Mouse (Mus musculus) kidney, adult 2 months (tissue): ENCODE measurements around the gene Mat2b. TPM values are rescaled to one million over a fixed set of nuclear protein-coding genes. Genes with fewer than 3 reads are reported as not detected.
A peak's percentile ranks its signal among the peaks of the same experiment; 100 is the strongest.
"Not testable (repeated sequence)": the region's sequence is repeated elsewhere in the genome, so short reads cannot be mapped to it uniquely, and the experiment has no call there.

ENCODE experiments used
- DNase-seq: peaks from one replicate; pipeline ENCODE4 v3.0.0; 2021
- H3K27ac ChIP-seq: fragments of 200-500 bp; 2 replicates; pipeline ENCODE4 v1.5.1; 2012; ENCODE audit warnings: low read depth, low read length, control low read depth, inconsistent platforms; ENCODE audit not compliant: insufficient read depth
- H3K27me3 ChIP-seq: fragments of 200-500 bp; replicated peaks from 2 replicates; pipeline ENCODE4 v1.6.1; 2012; ENCODE audit warnings: mild to moderate bottlenecking, moderate library complexity, low read length, inconsistent platforms; ENCODE audit not compliant: control insufficient read depth, insufficient read depth
- H3K36me3 ChIP-seq: fragments of 200-500 bp; 2 replicates; pipeline ENCODE4 v1.6.1; 2012; ENCODE audit warnings: mild to moderate bottlenecking, moderate library complexity, low read length, inconsistent platforms; ENCODE audit not compliant: control insufficient read depth, insufficient read depth
- H3K4me1 ChIP-seq: fragments of 200-500 bp; 2 replicates; pipeline ENCODE4 v1.6.1; 2011; ENCODE audit warnings: low read length; ENCODE audit not compliant: control insufficient read depth, insufficient read depth
- H3K4me3 ChIP-seq: fragments of 200-500 bp; 2 replicates; pipeline ENCODE4 v1.5.1; 2011; ENCODE audit warnings: mild to moderate bottlenecking, low read depth, low read length, control low read depth; ENCODE audit not compliant: insufficient read depth
- CTCF ChIP-seq: fragments of 200-500 bp; conservative IDR thresholded peaks from 2 replicates; pipeline ENCODE4 v1.5.1; 2011; ENCODE audit warnings: low read depth, mild to moderate bottlenecking, control low read depth, low read length, moderate library complexity, mixed read lengths; ENCODE audit not compliant: insufficient read depth, insufficient read length
- POLR2A ChIP-seq: fragments of 200-500 bp; IDR thresholded peaks from one replicate; pipeline ENCODE4 v1.6.1; 2011; ENCODE audit warnings: low read depth, low read length, control low read depth
- WGBS: fragments of 180-500 bp; shearing (Covaris S2); methylation state at CpG from one replicate; pipeline ENCODE4 v1.1.7; 2018; 5-methylcytosine and 5-hydroxymethylcytosine counted together
- polyA plus RNA-seq: library from polyadenylated mRNA; depleted of rRNA; stranded (reverse); fragments of >200 nt; gene quantifications from 2 replicates; pipeline ENCODE4 v1.2.3, GENCODE M21; 2012

Gene Mat2b
- polyA plus RNA-seq, 1 experiment = 57.2 TPM

DNA sequence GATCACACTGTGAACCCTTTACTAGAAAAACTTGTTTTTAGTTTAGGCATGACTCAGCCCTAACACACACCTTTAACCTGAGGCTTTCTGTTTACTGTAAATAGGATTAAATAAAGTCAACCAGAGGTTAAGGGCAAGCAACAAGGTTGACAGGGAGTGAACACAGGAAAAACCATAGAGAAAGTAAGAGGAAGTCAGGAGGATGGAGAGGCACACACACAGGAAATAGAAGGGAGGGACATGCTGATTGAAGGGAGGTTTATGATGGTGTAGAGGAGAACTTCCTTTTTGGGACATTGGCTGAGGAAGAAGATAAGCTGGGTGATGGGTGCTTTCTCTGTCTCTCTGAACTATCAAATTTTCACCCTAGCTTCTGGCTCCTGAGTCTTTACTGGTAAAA, 23.3 kb upstream of the Mat2b start:
- TF ChIP-seq CTCF (no peak), POLR2A (no peak)
- no peak overlapping the region for H3K27ac ChIP-seq
- H3K36me3 ChIP-seq = no peaks in the 10 kb centered on the region
- no peaks in the 10 kb centered on the region for H3K4me1 ChIP-seq
- H3K27me3 ChIP-seq = no peaks in the 10 kb centered on the region
- DNase-seq = no peak
- no peak overlapping the region for H3K4me3 ChIP-seq

DNA sequence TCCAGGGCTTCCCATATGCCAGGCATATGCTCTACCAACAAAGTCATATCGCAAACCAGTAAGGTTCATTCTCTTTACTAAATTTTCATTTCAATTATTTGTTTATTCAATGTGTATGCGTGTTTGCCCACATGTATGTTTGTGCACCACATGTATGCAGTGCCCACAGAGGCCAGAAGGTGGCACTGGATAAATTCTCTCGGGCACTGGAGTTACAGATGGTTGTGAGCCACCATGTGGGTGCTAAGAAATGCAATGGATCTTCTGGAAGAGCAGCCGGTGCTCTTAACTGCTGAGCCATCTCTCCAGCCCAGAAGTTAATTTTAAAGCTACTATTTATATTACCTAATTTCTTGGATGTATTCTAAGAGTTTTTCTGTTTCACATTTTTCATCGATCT, 20.5 kb upstream of the Mat2b start:
- Histone ChIP-seq H3K36me3 (no peaks in the 10 kb centered on the region), H3K27me3 (no peaks in the 10 kb centered on the region)
- 92% methylated on average over 5 of the region's 5 CpGs for WGBS

DNA sequence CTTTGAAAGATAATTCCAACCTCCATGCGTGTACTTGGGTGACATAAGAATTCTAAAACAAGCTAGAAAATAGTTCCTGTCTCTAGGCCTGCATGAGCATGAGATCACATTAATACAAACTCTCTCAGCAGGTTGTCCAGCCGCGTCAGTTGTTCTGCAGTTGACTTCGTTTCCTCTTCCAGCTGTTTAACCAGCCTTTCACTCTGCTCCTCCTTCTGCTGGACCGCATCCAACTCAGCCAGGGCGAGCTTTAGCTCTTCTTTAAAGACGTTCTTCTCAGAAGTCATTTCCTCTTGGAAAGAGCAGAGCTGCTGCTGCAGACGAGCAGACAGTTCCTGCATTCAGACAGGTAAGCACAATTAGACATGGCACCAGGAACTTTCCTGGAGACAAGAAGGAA, 18.9 kb upstream of the Mat2b start:
- Histone ChIP-seq H3K4me3 (no peak overlapping the region; the same call in 1 of the 2 replicates), H3K27ac (no peak overlapping the region), H3K4me1 (no peaks in the 10 kb centered on the region), H3K36me3 (no peaks in the 10 kb centered on the region), H3K27me3 (no peaks in the 10 kb centered on the region)
- 40% methylated on average over 8 of the region's 8 CpGs for WGBS
- peak; percentile 70 for DNase-seq
- TF ChIP-seq CTCF (no peak), POLR2A (no peak)

More for the DNA sequence above, 20.5 kb upstream of the Mat2b start:
- H3K4me3 ChIP-seq = no peak overlapping the region
- TF ChIP-seq POLR2A (no peak), CTCF (0 out of 2 replicates have a peak, but pooled peaks have one; percentile 12)
- H3K4me1 ChIP-seq = no peaks in the 10 kb centered on the region
- no peak overlapping the region for H3K27ac ChIP-seq
- DNase-seq = no peak

DNA sequence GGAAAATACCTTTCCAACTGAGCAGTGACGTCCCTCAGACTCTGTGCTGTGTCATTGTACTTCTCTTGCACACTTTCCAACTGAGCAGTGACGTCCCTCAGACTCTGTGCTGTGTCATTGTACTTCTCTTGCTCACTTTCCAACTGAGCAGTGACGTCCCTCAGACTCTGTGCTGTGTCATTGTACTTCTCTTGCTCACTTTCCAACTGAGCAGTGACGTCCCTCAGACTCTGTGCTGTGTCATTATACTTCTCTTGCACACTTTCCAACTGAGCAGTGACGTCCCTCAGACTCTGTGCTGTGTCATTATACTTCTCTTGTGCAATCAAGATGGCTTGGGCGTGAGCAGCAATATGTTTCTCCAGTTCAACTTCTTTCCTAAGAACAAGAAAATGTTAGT, 14.9 kb upstream of the Mat2b start:
- not testable (repeated sequence) for H3K36me3 ChIP-seq, H3K4me3 ChIP-seq, H3K4me1 ChIP-seq, H3K27me3 ChIP-seq, DNase-seq, H3K27ac ChIP-seq
- WGBS = 94% methylated on average over 6 of the region's 6 CpGs

DNA sequence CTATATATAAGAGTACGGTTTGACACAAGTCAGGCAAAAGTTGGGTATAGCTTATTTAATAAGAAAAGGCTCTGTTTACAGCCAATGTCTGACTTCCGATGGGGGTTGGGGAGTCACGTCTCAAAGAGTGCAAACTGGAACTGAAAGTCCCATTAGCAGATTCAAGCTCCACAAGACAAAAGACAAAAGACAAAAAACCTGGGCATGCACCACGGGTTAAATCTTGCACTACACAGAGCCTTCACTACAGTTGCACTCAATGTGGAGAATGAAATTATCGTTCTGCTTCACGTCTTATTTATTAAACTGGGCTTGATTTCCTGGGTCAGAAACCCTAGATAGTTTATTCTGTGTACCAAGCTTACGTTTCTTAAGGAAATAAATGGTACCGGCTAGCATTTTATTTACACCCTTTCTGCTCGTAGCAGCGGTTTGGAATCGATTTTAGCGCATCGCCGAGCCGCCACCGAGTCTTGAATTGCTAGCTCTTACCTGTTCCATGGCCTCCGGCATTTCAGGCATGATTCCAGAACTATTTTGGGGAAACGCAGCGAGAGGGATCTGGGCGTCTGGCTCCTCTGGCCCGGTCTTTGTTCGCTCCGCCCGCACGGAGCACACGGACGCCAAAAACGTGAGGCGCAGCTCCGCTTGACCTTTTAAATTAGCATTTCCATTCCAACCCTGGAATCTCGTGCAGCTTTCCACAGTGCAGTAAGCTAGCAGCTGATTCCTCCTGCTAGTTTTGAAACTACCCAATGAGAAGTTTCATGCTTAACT, 504 bp downstream of the Mat2b start:
- H3K4me3 ChIP-seq = peak overlapping the region; percentile 60
- H3K36me3 ChIP-seq = no peaks in the 10 kb centered on the region
- H3K27me3 ChIP-seq = no peaks in the 10 kb centered on the region
- peaks cover 8% of the 10 kb centered on the region for H3K4me1 ChIP-seq
- peak overlapping the region; percentile 83 for H3K27ac ChIP-seq
- no peak for TF ChIP-seq CTCF
- TF ChIP-seq POLR2A = no peak
- under 1% methylated on average over 31 of the region's 31 CpGs for WGBS
- peak; percentile 90 for DNase-seq

DNA sequence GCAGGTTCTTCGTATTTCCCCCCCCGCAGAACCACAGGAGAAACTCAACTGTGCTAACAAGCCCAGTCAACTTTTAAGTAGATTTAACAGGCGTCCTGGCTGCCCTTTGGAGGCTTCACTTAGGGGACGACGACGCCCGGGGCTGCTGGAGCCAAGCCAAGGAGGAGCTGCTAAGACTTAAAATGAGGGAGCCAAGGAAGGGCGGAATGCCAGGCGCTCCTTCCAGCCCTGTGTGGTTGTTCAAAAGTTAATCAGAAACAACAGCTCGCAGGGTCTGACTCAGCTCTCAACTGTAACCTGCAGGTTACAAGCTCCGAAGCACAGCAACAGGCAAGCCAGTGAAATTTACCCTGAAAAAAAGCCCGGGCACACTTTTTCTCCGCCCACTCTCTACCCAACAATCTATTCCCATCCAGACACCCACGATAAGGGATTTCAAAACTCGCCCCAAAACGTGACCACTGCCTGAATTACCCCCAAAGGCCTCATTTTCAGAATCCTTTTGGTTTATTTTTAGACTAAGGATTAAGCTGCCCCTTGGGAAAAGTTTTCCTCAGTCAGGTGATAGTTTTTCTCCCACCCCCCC, 1.5 kb downstream of the Mat2b start:
- TF ChIP-seq POLR2A (no peak), CTCF (no peak)

DNA sequence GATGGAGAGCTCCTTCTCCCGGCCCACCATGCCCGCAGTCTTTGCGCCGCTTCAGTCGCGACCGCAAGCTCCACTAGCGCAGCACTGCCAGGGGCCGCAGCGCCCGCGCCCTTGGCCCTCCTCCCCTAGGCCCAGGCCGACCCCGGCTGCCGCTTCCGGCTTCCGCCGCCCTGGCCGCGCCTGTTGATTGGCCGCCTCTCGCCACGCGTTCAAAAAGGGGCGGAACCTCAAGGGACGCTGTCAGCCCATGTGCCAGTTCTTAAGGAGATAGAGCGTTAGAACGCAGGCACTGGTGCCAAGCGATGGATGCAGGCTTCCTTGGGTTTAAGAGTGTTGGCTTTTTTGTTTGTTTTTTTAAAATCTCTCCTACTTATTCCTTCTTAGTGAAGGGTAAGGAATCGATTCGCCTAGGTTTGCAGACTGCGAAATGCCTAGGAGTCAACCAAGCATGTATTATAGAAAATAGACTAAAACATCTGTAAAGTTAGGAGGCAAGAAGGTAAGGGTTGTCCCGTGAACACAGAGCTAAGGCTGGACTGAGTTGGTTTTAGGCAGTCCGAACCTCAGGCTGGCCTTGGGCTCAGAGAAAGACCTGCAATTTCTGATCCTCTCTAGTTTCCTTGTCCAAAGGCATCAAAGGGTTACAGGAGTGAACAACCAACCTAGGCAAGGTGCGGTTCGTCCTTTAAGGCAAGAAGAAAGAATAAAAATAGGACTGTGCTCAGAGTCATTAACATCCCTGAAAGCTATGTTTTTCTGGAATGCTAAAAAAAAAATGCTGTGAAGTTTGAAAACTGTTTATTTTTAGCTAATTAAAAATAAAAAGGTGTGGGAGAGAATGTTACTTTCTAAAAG, 2.3 kb downstream of the Mat2b start:
- 1% methylated on average over 36 of the region's 36 CpGs for WGBS
- H3K36me3 ChIP-seq = no peaks in the 10 kb centered on the region
- peaks cover 8% of the 10 kb centered on the region for H3K4me1 ChIP-seq
- no peaks in the 10 kb centered on the region for H3K27me3 ChIP-seq
- peak overlapping the region; percentile 97 for H3K27ac ChIP-seq
- peak; percentile 45 for TF ChIP-seq POLR2A
- TF ChIP-seq CTCF = no peak
- peak overlapping the region; percentile 99 for H3K4me3 ChIP-seq
- peak; percentile 97 for DNase-seq

More for the DNA sequence above, 1.5 kb downstream of the Mat2b start:
- H3K27ac ChIP-seq = peak overlapping the region; percentile 76
- H3K36me3 ChIP-seq = no peaks in the 10 kb centered on the region
- DNase-seq = peak; percentile 97
- H3K4me3 ChIP-seq = peak overlapping the region; percentile 36
- 1% methylated on average over 16 of the region's 16 CpGs for WGBS
- peaks cover 8% of the 10 kb centered on the region for H3K4me1 ChIP-seq
- no peaks in the 10 kb centered on the region for H3K27me3 ChIP-seq
